Mouse (Mus musculus): Measurements from ENCODE around the gene Rnps1.
"Not testable (repeated sequence)": the region's sequence is repeated elsewhere in the genome, so short reads cannot be mapped to it uniquely, and the experiment has no call there.

Rnps1 gene

DNA sequence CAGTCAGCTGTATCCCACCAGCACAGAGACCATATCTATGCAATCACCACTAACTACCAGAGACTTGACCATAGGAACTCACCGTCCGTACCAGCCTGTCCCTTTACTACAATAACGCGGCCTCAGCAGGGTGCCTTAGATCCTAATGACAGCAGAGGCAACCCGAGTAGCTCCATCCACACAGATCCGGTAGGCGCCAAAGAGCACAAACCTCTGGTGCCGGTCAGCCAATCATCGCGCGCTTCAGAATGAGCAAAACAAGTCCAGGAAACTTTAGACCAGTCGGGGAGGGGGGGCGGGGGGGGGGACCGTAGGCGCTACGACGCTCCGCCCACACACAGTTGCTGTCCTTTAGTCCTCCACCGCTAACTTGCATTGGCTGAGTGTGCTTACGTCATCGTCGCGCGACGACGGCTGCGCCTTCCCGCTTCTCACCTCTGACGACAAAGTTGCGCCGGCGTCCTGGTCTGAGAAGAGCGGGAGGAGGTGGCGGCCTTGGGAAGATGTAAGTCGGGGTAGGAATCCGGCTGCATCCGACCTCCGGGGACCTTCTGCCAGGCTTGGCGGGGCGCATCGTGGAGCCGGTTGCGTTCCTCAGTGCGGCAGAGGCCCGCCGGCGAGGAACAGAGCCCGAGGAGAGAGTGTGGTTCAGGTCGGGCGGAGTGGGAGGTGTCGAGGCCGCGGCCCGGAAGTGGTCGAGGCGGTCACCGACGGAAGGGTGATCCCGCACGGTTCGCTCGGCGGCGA, at the start of gene Rnps1:
Rnps1 (plus strand) TSS at position 336 of the 747 bp plus-strand sequence.
- peak; percentile 96 for DNase-seq (ENCODE audit: low spot score)

GRCm38 (mm10) chr17:24365863-24366262, 48.5 kb upstream of the Rnps1 start:
- DNase-seq (ENCODE audit: low spot score), result no peak

GRCm38 (mm10) chr17:24375094-24375712, 39.2 kb upstream of the Rnps1 start:
- DNase-seq (ENCODE audit: low spot score), result no peak

DNA sequence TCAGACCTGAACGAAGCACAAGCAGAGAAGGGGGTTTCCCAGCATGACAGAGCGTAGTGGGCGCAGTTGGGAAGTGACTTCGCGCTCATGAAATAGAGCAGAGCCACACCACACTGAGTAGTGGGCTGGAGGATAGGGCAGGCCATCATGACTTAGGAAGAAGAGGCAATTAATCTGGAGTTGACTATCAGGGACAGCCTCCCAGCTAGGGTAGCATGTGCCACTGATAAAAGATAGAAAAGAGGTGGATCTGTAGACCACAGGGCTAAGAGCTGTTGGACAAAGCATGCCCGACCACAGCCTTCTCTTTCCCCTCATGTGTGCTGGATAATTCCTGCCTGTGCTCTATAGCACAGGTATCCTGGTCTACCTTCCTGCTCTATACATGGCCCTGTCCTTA, 38.5 kb upstream of the Rnps1 start:
- DNase-seq (ENCODE audit: low spot score), result no peak

DNA sequence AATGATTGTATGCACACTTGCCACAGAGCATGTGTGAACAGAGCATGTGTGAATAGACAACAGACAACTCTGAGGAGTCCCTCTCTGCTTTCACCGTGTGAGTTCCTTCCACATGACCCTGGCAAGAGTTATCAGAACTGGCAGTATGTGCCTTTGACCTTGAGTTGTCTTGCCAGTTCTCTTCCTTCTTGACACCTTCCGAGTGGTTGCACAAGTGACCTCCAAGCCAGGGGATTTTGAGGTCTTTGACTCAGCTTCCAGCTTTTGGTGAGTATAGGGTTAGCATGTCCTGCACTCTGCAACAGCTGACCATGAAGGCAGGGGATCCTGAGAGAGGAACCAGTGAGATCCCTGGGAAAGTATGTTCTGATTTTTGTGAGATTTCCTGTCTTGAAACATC, 35.9 kb upstream of the Rnps1 start:
- DNase-seq (ENCODE audit: low spot score), result no peak

DNA sequence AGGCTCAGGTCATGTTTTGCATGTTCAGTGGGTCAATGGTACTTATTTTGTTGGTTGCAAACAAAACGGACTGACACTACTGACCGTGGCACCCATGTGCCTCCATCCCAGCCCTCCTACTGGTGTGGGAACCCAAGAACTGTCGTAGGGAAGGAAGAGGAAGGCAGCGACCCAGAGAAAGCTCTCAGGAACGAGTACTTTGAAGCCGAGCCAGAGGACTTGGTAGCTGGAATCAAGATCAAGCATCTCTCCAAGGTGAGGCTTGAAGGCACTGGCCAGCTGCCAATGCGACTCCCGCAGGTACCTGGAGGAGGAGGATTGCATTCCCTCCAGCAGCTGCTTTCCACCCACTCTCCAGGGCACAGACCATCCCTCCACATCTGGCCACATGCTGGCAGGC, 30.6 kb upstream of the Rnps1 start:
- DNase-seq (ENCODE audit: low spot score), result no peak

DNA sequence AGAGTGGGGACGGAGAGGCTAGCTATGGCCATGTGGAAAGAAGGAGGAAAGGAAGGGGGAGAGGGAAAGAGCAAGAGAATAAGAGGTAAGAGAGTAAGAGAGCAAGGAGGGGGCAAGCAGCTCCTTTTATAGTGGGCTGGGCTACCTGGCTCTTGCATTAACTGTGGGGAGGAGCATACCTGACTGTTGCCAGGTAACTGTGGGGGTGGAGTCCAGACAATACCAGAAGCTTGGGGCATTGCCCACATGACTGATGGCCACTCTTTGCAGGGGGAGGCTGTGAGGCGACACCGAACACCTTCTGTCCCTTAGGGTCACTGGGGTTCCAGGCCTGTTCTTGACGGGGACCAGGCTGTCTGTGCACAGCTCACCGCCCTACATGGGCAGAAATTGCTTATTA, 25.7 kb upstream of the Rnps1 start:
- no peak for DNase-seq (ENCODE audit: low spot score)

DNA sequence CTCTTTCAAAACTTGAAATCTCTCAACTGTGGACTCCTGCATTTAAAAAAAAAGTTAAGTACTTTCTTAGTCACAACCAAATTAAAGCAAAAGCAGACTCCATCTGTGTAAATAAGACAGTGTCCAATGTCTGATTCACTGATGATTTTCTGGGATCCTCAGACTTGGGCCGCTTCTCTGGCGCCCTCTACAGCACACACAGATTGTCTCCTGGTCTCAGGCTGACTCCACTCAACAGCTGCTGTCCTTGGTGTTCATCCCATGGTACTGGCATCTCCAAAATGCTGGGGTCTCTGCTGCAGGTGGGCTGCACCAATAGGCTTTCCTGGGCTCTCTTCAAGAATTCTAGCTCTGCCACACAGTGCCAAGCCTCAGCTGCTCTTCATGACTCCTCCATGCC, 24.5 kb upstream of the Rnps1 start:
- DNase-seq (ENCODE audit: low spot score), result peak; percentile 77

- DNase-seq (ENCODE audit: low spot score), result peak; percentile 58
Measured at GRCm38 (mm10) chr17:24391149-24391548, 23.2 kb upstream of the Rnps1 start.

- no peak for DNase-seq (ENCODE audit: low spot score)
Measured at GRCm38 (mm10) chr17:24393527-24393926, 20.8 kb upstream of the Rnps1 start.

GRCm38 (mm10) chr17:24394456-24394855, 19.9 kb upstream of the Rnps1 start:
- no peak for DNase-seq (ENCODE audit: low spot score)

- DNase-seq (ENCODE audit: low spot score), result peak; percentile 72
Measured at GRCm38 (mm10) chr17:24402371-24402770, 12.0 kb upstream of the Rnps1 start.

- no peak for DNase-seq (ENCODE audit: low spot score)
Measured at GRCm38 (mm10) chr17:24407116-24407803, 7.1 kb upstream of the Rnps1 start.

DNA sequence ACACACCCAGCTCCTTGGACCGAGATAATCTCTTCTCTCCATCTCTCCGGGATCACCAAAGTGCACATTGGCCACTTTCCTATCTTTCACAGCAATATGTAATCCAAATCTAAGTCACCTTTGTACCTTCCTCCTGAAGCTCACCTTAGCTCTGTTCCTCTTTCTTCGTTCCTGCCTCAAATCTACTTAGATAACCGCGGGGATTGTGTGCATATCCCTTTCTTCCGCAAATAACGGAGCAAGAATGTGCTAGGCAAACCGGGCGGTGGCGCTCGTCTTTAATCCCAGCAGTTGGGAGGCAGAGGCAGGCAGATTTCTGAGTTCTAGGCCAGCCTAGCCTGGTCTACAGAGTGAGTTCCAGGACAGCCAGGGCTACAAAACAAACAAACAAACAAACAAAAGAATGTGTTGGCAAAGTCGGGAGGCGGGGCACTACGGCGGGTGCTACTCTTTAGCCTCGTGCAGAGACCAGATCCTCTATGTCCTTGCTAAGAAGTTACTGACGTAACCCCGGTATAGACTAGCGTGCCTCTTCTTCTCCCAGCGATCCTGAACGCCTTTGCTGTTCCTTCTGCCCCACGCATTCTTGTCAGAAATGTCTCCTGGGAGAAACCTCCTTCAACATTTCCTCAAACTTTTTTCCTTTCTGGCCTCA, 681 bp upstream of the Rnps1 start:
- DNase-seq (ENCODE audit: low spot score), result no peak

- no peak for DNase-seq (ENCODE audit: low spot score)
Measured at GRCm38 (mm10) chr17:24415011-24415410, 646 bp downstream of the Rnps1 start.

DNA sequence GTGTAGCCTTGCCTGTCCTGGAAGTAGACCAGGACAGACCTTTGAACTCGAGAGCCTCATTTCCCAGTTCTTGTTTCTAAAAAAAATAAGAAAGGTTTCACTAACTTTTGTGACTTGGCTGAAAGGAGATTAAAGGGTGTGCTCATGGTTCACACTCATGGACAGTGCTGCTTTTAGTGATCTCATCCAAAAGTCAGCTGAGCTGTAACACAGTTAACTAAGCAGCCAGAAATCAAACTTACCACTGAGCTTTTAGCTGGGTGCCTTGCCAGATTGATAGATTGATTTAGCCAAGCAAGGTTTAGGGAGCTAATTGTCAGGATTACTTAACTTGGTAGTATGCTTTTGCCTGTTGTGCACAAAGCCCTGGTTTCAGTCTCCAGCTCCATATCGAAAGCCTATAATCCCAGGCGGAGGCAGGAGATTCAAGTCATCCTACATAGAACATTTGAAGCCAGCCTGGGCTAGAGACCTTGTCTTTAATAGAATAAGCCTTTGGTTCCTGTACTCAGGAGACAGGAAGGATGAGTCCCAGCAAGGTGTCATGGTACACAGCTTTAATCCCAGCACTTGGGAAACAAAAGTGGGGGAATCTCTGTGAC, 1.8 kb downstream of the Rnps1 start:
- no peak for DNase-seq (ENCODE audit: low spot score)

DNA sequence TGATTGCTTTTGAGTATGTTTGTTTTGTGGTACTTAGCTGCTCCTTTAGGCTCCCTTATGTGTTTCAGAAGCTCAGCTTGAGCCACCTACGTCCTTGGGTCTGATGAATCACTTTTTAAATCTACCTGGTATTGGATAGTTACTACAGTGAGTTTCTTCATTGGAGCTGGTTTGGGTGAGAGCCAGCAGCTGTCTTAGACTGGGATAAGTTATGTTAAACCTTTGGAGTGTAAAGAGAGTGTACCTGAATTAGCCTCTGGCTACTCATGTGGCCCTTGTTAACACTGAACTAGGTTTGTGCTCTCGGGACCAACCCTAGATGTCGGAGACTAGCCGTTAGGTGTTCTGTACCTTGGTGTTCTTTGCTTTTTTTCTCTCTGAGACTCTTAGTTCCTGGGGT, 8.7 kb downstream of the Rnps1 start:
- no peak for DNase-seq (ENCODE audit: low spot score)

DNA sequence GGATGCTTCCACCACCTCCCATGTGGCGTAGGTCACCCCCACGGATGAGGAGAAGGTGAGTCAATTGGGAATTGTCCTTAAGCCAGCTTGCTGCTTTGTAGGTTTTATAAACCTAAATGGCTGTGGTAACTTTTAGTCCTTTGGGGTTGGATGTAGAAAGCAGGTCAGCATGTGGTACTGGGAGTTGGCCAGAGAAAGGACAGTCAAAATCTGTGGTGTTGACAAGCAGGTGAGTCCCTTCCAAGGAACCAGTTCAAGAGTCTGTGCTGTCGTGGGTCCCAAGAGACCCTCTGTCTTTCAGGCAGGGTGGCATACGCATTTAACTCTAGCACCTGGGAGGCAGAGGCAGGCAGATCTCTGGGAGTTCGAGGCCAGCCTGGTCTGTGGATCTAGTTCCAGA, 10.1 kb downstream of the Rnps1 start:
- DNase-seq (ENCODE audit: low spot score), result no peak

- not testable (repeated sequence) for DNase-seq (ENCODE audit: low spot score)
Measured at GRCm38 (mm10) chr17:24425326-24425725, 11.0 kb downstream of the Rnps1 start.

- DNase-seq (ENCODE audit: low spot score), result no peak
Measured at GRCm38 (mm10) chr17:24425905-24426304, 11.5 kb downstream of the Rnps1 start.

- DNase-seq (ENCODE audit: low spot score), result peak; percentile 96
Measured at GRCm38 (mm10) chr17:24426471-24427169, 12.3 kb downstream of the Rnps1 start, which contains the start of gene Eci1. Eci1 (plus strand) TSS chr17:24426641.

DNA sequence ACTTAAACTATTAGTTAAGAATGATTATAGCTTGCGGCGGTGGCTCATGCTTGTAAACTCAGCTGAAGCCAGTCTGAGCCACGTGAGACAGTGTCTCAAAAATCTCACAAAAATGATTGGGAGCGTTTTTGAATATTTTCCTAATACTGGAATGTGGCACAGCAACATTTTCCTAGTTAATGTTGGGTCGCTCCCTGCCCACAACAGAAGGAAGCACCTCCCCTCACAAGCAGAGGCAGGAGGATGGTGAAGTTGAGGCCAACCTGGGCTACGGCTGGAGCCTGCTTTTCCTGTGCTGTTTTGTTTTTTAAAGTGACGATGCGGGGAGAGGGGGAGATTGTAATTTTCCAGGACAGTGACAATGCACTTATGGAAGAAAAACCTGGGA, 12.8 kb downstream of the Rnps1 start:
- DNase-seq (ENCODE audit: low spot score), result no peak

Measured in testis, postnatal 10 days (tissue).